Mouse (Mus musculus) right cerebral cortex, adult 2 months (tissue): ENCODE data around the gene Dnmt3b.

Experiments
- DNase-seq, 2 experiments: peaks; one replicate each; pipeline ENCODE4 v3.0.0; 2021 to 2022; ENCODE audit warnings: low spot score in 2 of 2

Dnmt3b gene

GRCm38 (mm10) chr2:153649298-153650013 is at the start of gene Dnmt3b:
TSS of gene Dnmt3b (plus strand) at chr2:153649450.
- peak; percentile 17 to 44 for DNase-seq

GRCm38 (mm10) chr2:153600021-153600666 is 49.1 kb upstream of the Dnmt3b start:
- DNase-seq, result peak in 1 of 2 experiments; percentile 19

DNA sequence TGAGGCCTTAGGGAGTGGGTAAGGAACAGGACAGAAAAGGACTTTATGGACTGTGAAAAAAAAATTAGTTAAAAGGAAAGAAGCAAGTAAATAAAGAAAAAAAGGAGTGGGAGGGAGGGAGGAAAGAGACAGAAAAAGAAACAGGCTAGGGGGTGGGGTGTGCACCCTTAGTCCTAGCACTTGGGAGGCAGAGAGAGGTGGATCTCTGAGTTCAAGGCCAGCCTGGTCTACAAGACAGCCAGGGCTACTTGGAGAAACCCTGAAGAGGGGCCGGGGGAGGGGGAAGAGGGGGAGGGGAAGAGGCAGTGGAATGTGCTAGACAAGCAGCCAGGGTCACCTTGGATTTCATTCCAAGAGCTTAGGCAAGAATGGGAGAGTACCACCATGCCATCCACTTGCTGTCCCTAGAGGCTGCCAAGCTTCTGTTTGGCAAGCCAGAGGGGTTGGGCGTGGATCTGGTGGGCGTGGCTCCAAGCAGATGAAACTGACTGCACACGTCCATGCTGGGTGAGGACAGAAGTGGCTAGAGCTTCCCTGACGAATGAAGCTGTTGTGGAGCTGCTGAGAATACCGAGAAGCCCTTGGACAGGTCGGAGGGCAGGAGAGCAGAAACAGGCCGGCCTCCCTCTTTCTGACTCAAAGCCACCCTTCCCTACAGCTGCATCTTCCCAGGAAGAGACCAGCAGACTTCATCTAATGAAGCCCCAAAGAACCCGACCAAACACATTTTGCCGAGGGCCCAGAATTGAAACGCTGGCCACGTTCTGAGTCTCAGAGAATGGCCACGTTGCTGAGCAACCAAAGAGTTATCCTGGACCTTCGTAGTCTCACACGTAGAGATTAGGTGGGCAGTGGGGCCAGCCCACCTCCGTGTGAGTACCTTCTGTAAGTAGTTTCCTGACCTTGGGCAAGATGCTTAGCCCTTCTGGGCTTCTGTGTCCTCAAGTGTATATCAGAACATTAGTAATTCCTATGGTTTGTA is 48.3 kb upstream of the Dnmt3b start:
- no peak for DNase-seq

GRCm38 (mm10) chr2:153603724-153604123 is 45.5 kb upstream of the Dnmt3b start:
- no peak for DNase-seq

DNA sequence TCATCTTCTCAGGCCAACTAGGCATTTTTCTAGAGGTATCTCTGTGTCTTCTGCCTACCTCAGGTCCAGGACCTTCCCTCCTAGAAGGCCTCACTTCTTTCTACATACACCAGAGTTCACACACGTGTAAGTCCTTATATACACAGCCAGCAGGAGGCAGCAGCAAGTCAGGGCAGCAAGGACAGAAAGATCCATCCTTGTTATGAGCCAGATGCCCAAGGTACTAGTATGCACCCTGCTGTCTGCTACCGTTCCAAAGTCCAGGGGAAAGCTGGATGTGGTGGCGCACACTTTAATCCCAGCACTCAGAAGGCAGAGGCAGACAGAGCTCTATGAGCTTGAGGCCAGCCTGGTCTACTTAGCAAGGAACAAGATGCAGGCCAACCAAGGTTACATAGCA is 42.8 kb upstream of the Dnmt3b start:
- DNase-seq, result no peak

DNA sequence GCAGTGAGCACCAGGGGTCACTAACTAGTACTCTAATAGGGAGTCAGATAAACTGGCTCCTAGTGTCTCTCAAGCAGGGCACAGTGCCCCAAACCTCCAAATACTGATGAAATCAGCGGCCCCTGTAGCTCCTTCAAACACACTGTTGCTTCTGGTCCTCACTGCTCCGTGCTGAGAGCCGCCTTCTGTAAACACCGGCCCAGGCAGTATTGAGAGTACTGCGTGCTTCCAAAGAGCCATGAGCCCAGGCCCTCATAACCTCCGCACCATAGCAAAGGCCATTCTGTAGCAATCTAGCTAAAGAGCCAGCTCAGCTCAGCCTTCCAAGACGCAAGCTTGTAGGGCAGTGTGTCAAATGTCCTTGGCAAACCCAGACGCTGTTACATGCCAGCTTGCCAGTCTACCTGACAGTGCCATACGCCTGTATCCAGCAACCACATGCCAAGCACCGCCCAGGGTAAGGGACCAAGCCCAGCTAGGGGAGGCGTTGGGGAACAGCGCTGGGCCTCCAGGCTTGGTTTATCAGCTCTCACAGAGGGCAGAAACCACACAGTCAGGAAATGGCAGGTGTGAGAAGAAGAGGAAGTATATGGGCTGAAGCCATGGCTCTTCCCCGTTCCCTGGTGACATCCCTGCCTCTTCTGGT is 41.3 kb upstream of the Dnmt3b start:
- no peak for DNase-seq

- no peak for DNase-seq
Observed at GRCm38 (mm10) chr2:153609058-153609457, 40.2 kb upstream of the Dnmt3b start.

DNA sequence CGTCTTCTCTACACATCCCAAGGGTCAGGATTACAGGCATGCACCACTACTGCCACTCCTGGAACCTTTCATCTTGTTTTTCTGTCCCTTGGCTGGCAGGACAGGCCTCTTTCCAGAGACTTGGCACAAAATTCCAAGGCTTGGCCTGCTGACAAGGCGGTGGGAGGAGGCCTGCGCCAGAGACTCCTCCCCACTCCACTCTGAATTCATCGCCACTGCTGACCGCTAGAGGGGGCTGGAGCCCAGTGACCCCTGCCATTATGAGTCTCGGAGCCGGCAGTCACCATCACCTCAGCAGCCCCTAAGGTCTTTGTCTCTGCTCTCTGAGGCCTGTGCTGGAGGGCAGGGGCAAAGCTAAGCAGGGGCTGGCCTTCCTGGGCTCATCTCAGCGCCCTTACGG is 39.7 kb upstream of the Dnmt3b start:
- DNase-seq, result peak; percentile 70 to 76

GRCm38 (mm10) chr2:153610426-153611240 is 38.6 kb upstream of the Dnmt3b start:
- DNase-seq, result peak in 1 of 2 experiments; percentile 21

DNA sequence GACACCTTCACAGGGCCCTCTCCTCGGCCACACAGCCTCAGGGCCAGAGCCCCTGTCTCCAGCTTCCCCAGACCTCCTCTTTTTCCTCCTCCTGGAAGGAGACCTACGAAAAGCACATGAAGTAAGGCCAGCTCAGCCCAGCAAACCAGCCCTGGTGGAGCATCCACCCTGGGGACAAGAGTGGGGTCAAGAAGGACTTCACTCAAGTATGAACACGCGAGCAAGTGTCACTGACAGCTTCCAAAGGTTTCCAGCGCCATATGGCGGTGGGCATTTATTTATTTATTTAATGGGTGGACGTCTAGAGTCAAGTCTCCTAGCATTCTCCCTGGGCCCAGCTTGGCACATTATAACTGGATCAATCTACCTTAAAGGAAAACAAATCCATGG is 38.0 kb upstream of the Dnmt3b start:
- DNase-seq, result no peak

DNA sequence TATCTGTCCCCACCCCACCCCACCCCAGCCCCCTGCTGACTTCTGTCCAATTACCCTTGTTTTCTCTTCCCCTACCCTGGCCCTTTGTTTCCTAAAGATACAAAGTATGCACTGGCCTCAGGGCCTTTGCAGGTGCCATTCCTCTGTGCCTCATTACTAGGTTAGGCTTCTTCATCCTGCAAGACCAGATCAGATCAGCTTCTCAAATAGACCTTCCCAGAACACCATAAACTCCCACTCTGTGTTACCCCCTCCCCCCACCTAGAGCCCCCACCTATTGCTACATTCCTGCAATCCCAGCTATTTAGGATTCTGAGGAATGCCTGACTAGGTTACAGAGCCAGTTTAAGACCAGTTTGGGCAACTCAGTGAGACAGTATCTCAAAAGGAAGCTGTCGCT is 37.5 kb upstream of the Dnmt3b start:
- no peak for DNase-seq

- DNase-seq, result no peak
Observed at GRCm38 (mm10) chr2:153612594-153613281, 36.5 kb upstream of the Dnmt3b start.

DNA sequence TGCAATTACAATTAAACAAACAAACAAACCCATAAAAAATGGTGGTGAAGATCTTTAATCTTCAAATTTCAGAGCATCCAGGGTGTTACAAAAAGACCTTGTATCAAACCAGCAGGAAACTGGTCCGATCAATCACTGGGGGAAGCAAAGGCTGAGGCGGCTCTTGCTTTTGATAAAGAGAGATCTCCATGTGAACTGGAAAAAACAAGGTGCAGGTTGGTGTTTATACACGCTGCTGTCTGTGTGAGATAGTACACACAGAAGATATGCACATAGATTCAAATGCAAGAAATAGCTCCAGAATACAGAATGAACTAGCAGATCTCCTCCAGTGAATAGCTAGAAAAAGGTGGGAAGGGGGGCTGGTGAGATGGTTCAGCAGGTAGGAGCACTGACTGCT is 32.4 kb upstream of the Dnmt3b start:
- DNase-seq, result no peak

DNA sequence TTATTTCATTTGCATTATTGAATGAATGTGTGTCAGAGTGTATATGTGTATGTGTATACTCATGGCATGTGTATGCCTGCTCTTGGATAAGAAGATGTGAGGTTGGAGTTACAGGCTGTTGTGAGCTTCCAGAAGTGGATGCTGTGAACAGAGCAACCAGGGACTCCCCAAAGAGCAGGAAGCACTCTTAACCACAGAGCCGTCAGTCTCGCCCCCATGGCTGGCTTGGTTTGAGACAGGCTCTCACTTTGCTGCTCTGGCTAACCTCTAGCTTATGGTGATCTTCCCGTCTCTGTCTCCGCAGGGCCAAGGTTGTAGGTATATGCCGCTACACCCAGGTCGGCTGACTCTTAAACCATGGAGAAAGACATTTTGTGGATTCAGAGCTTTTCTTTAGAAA is 30.8 kb upstream of the Dnmt3b start:
- DNase-seq, result no peak

DNA sequence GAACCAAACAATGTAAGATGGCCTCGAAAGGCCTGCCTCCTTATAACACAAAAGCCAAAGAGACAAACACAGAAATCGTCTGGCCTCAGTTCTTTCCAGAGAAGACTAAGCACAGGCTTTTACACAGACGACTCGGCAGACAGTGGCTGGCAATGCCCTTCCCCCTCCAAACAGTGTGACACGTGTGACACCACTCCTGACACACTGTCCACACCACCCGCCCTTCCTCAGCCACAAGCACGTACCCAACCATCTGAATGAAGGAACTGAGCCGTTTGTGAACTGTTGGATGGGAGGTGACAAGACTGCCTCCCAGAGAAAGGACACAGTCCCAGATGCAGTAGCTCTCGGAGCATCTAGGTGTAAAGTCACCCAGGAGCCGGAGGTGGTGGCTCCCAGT is 30.4 kb upstream of the Dnmt3b start:
- no peak for DNase-seq

- no peak for DNase-seq
Observed at GRCm38 (mm10) chr2:153622449-153622848, 26.8 kb upstream of the Dnmt3b start.

- DNase-seq, result no peak
Observed at GRCm38 (mm10) chr2:153630950-153631349, 18.3 kb upstream of the Dnmt3b start.

GRCm38 (mm10) chr2:153631976-153632870 is 17.0 kb upstream of the Dnmt3b start, which contains the start of gene Commd7:
TSS of gene Commd7 (minus strand) at chr2:153632781.
- DNase-seq, result peak; percentile 86 to 89

GRCm38 (mm10) chr2:153632871-153633226 is 16.4 kb upstream of the Dnmt3b start:
- DNase-seq, result no peak
